Mouse (Mus musculus): ENCODE results near the gene Nhlrc1.

The Nhlrc1 gene

GRCm38 (mm10) chr13:47001590-47001989 is 13.1 kb downstream of the Nhlrc1 start:
- no peak for DNase-seq (ENCODE audit: low spot score)

GRCm38 (mm10) chr13:46999498-46999897 is 15.2 kb downstream of the Nhlrc1 start:
- no peak for DNase-seq (ENCODE audit: low spot score)

- no peak for DNase-seq (ENCODE audit: low spot score)
These were observed 17.3 kb downstream of the Nhlrc1 start for GRCm38 (mm10) chr13:46997355-46997754.

- no peak for DNase-seq (ENCODE audit: low spot score)
These were observed 21.4 kb downstream of the Nhlrc1 start for GRCm38 (mm10) chr13:46993274-46993551.

GRCm38 (mm10) chr13:46992516-46993273 is 22.0 kb downstream of the Nhlrc1 start:
- no peak for DNase-seq (ENCODE audit: low spot score)

- DNase-seq (ENCODE audit: low spot score): no peak
These were observed 24.2 kb downstream of the Nhlrc1 start for GRCm38 (mm10) chr13:46990376-46991011.

- DNase-seq (ENCODE audit: low spot score): no peak
These were observed 26.7 kb downstream of the Nhlrc1 start for GRCm38 (mm10) chr13:46987941-46988340.

GRCm38 (mm10) chr13:46986208-46986607 is 28.4 kb downstream of the Nhlrc1 start:
- DNase-seq (ENCODE audit: low spot score): no peak

GRCm38 (mm10) chr13:46983878-46984277 is 30.8 kb downstream of the Nhlrc1 start:
- DNase-seq (ENCODE audit: low spot score): no peak

GRCm38 (mm10) chr13:46979836-46980490 is 34.7 kb downstream of the Nhlrc1 start:
- DNase-seq (ENCODE audit: low spot score): no peak

- DNase-seq (ENCODE audit: low spot score): no peak
These were observed 38.1 kb downstream of the Nhlrc1 start for GRCm38 (mm10) chr13:46976532-46976931.

GRCm38 (mm10) chr13:46975930-46976329 is 38.7 kb downstream of the Nhlrc1 start:
- DNase-seq (ENCODE audit: low spot score): no peak

- no peak for DNase-seq (ENCODE audit: low spot score)
These were observed 39.6 kb downstream of the Nhlrc1 start for GRCm38 (mm10) chr13:46975031-46975551.

- no peak for DNase-seq (ENCODE audit: low spot score)
These were observed 44.2 kb downstream of the Nhlrc1 start for GRCm38 (mm10) chr13:46970286-46970945.

- DNase-seq (ENCODE audit: low spot score): no peak
These were observed 46.0 kb downstream of the Nhlrc1 start for GRCm38 (mm10) chr13:46968626-46969025.

- no peak for DNase-seq (ENCODE audit: low spot score)
These were observed 47.3 kb downstream of the Nhlrc1 start for GRCm38 (mm10) chr13:46967308-46967707.

Measured in ovary, adult 18-20 months (tissue).